Mouse (Mus musculus) limb, embryonic 12.5 days (tissue): Measurements from ENCODE around the gene Sirt3. TPM values are rescaled to one million over a fixed set of nuclear protein-coding genes. Genes with fewer than 3 reads are reported as not detected.

Source experiments
- ATAC-seq: fragments of 200-750 bp; cut with Nextera tagmentation; 2 replicates; pipeline ENCODE4 v1.8.0; 2017; ENCODE audit warnings: low read depth, moderate TSS enrichment; ENCODE audit not compliant: insufficient number of reproducible peaks, insufficient read depth, low FRiP score, low TSS enrichment
- H3K27ac ChIP-seq: fragments of 300-500 bp; sonication (generic); 2 replicates; pipeline ENCODE4 v1.5.1; 2016; ENCODE audit warnings: mild to moderate bottlenecking, moderate library complexity
- H3K27me3 ChIP-seq: fragments of 300-500 bp; sonication (generic); 2 replicates; pipeline ENCODE4 v1.6.1; 2016; ENCODE audit warnings: mild to moderate bottlenecking, moderate library complexity
- H3K36me3 ChIP-seq: fragments of 300-500 bp; sonication (generic); 2 replicates; pipeline ENCODE4 v1.6.1; 2016; ENCODE audit warnings: mild to moderate bottlenecking, moderate library complexity
- H3K4me1 ChIP-seq: fragments of 300-500 bp; sonication (generic); replicated peaks from 2 replicates; pipeline ENCODE4 v1.6.1; 2016
- H3K4me2 ChIP-seq: fragments of 300-500 bp; sonication (generic); 2 replicates; pipeline ENCODE4 v1.6.1; 2016; ENCODE audit warnings: mild to moderate bottlenecking, moderate library complexity
- H3K4me3 ChIP-seq: fragments of 300-500 bp; sonication (generic); replicated peaks from 2 replicates; pipeline ENCODE4 v1.5.1; 2016; ENCODE audit warnings: mild to moderate bottlenecking
- H3K9ac ChIP-seq: fragments of 300-500 bp; sonication (generic); replicated peaks from 2 replicates; pipeline ENCODE4 v1.6.1; 2016; ENCODE audit warnings: mild to moderate bottlenecking, moderate library complexity
- H3K9me3 ChIP-seq: fragments of 300-500 bp; sonication (generic); 2 replicates; pipeline ENCODE4 v1.6.1; 2016; ENCODE audit warnings: mild to moderate bottlenecking, moderate library complexity
- WGBS: fragments of 180-500 bp; shearing (Covaris S2); methylation state at CpG from one replicate; pipeline ENCODE4 v1.1.7; 2016; 5-methylcytosine and 5-hydroxymethylcytosine counted together
- polyA plus RNA-seq: library from polyadenylated mRNA; unstranded; fragments of >200 nt; fragmentation: Nextera tagmentation; extraction: Ambion mirVana; gene quantifications from 2 replicates; pipeline ENCODE4 v1.2.1, GENCODE M21; 2016

Sirt3 gene
- polyA plus RNA-seq = 28.3 and 29.9 TPM in 2 replicates

- Histone ChIP-seq H3K9me3 (no peaks in the 10 kb centered on the region), H3K4me3 (peak within 1 kb of the TSS; percentile 92), H3K27me3 (no peaks in the 10 kb centered on the region), H3K9ac (peak within 1 kb of the TSS; percentile 82), H3K4me2 (peak within 1 kb of the TSS; percentile 68), H3K27ac (peak within 1 kb of the TSS; percentile 86), H3K36me3 (peaks cover 37% of the 10 kb centered on the region), H3K4me1 (peaks cover 11% of the 10 kb centered on the region)
- ATAC-seq = peak; percentile 93
- WGBS = under 1% methylated on average over 59 of the region's 59 CpGs
Observed at GRCm38 (mm10) chr7:140881696-140882468, at the start of gene Sirt3, which contains the start of gene Psmd13. Gene Sirt3 (minus strand): TSS chr7:140882309. Gene Psmd13 (plus strand): TSS chr7:140881968.

- H3K4me1 ChIP-seq = peaks cover 10% of the 10 kb centered on the region
- H3K36me3 ChIP-seq = no peaks in the 10 kb centered on the region
- peaks cover 39% of the 10 kb centered on the region for H3K27me3 ChIP-seq
- no peak overlapping the region for H3K27ac ChIP-seq
- H3K4me2 ChIP-seq = no peak overlapping the region
- 0 out of 2 replicates have a peak, but pooled peaks cover 5% of the 10 kb centered on the region for H3K9me3 ChIP-seq
- no peak overlapping the region for H3K4me3 ChIP-seq
- H3K9ac ChIP-seq = no peak overlapping the region
- ATAC-seq = no peak
- WGBS = 82% methylated on average over 6 of the region's 6 CpGs
Observed at GRCm38 (mm10) chr7:140927181-140927580, 45.1 kb upstream of the Sirt3 start.

GRCm38 (mm10) chr7:140923070-140923775 is 41.1 kb upstream of the Sirt3 start:
- H3K27ac ChIP-seq = no peak overlapping the region
- 24% methylated on average over 30 of the region's 30 CpGs for WGBS
- H3K9me3 ChIP-seq = no peaks in the 10 kb centered on the region
- no peak for ATAC-seq
- peaks cover 14% of the 10 kb centered on the region for H3K4me1 ChIP-seq
- peak overlapping the region; percentile 66 for H3K4me2 ChIP-seq
- no peaks in the 10 kb centered on the region for H3K36me3 ChIP-seq
- H3K27me3 ChIP-seq = peaks cover 75% of the 10 kb centered on the region
- no peak overlapping the region for H3K9ac ChIP-seq
- peak overlapping the region; percentile 39 for H3K4me3 ChIP-seq

GRCm38 (mm10) chr7:140922398-140923069 is 40.4 kb upstream of the Sirt3 start:
- no peak for ATAC-seq
- H3K36me3 ChIP-seq = no peaks in the 10 kb centered on the region
- H3K9me3 ChIP-seq = no peaks in the 10 kb centered on the region
- 1% methylated on average over 49 of the region's 49 CpGs for WGBS
- no peak overlapping the region for H3K27ac ChIP-seq
- H3K4me2 ChIP-seq = peak overlapping the region; percentile 66
- peak overlapping the region; percentile 42; the same call in 1 of the 2 replicates for H3K9ac ChIP-seq
- peak overlapping the region; percentile 39 for H3K4me3 ChIP-seq
- H3K27me3 ChIP-seq = peaks cover 80% of the 10 kb centered on the region
- H3K4me1 ChIP-seq = peaks cover 14% of the 10 kb centered on the region

GRCm38 (mm10) chr7:140921225-140921975 is 39.3 kb upstream of the Sirt3 start:
- H3K4me2 ChIP-seq = peak overlapping the region; percentile 66; the same call in 1 of the 2 replicates
- peaks cover 81% of the 10 kb centered on the region for H3K27me3 ChIP-seq
- WGBS = 28% methylated on average over 22 of the region's 22 CpGs
- no peak for ATAC-seq
- H3K27ac ChIP-seq = no peak overlapping the region
- H3K4me1 ChIP-seq = peaks cover 14% of the 10 kb centered on the region
- no peak overlapping the region for H3K4me3 ChIP-seq
- H3K36me3 ChIP-seq = no peaks in the 10 kb centered on the region
- no peak overlapping the region for H3K9ac ChIP-seq
- H3K9me3 ChIP-seq = no peaks in the 10 kb centered on the region

GRCm38 (mm10) chr7:140920418-140921029 is 38.4 kb upstream of the Sirt3 start, which contains the start of gene Nlrp6:
Gene Nlrp6 (plus strand): TSS chr7:140920902.
- H3K36me3 ChIP-seq = no peaks in the 10 kb centered on the region
- ATAC-seq = no peak
- H3K9me3 ChIP-seq = no peaks in the 10 kb centered on the region
- H3K9ac ChIP-seq = no peak within 1 kb of the TSS
- peaks cover 14% of the 10 kb centered on the region for H3K4me1 ChIP-seq
- peaks cover 75% of the 10 kb centered on the region for H3K27me3 ChIP-seq
- peak within 1 kb of the TSS; percentile 66; the same call in 1 of the 2 replicates for H3K4me2 ChIP-seq
- H3K4me3 ChIP-seq = no peak within 1 kb of the TSS
- 72% methylated on average over 8 of the region's 8 CpGs for WGBS
- H3K27ac ChIP-seq = no peak within 1 kb of the TSS

GRCm38 (mm10) chr7:140919911-140920310 is 37.8 kb upstream of the Sirt3 start:
- no peak for ATAC-seq
- Histone ChIP-seq H3K4me2 (no peak overlapping the region), H3K27ac (no peak overlapping the region), H3K9me3 (no peaks in the 10 kb centered on the region), H3K4me3 (no peak overlapping the region), H3K36me3 (no peaks in the 10 kb centered on the region), H3K4me1 (peaks cover 14% of the 10 kb centered on the region), H3K27me3 (peaks cover 69% of the 10 kb centered on the region), H3K9ac (no peak overlapping the region)
- 74% methylated on average over 4 of the region's 4 CpGs for WGBS

GRCm38 (mm10) chr7:140914031-140914690 is 32.1 kb upstream of the Sirt3 start:
- Histone ChIP-seq H3K4me2 (no peak overlapping the region), H3K27ac (no peak overlapping the region), H3K27me3 (peaks cover 16% of the 10 kb centered on the region), H3K4me1 (peaks cover 2% of the 10 kb centered on the region; the same call in 1 of the 2 replicates), H3K36me3 (no peaks in the 10 kb centered on the region), H3K9me3 (no peaks in the 10 kb centered on the region), H3K4me3 (no peak overlapping the region), H3K9ac (no peak overlapping the region)
- 81% methylated on average over 8 of the region's 8 CpGs for WGBS
- no peak for ATAC-seq

GRCm38 (mm10) chr7:140912846-140913482 is 30.9 kb upstream of the Sirt3 start:
- WGBS = 71% methylated on average over 5 of the region's 5 CpGs
- Histone ChIP-seq H3K36me3 (no peaks in the 10 kb centered on the region), H3K4me1 (peaks cover 6% of the 10 kb centered on the region; the same call in 1 of the 2 replicates), H3K27me3 (peaks cover 7% of the 10 kb centered on the region), H3K4me3 (no peak overlapping the region), H3K4me2 (no peak overlapping the region), H3K9me3 (no peaks in the 10 kb centered on the region), H3K9ac (0 out of 2 replicates have a peak overlapping the region, but pooled peaks have one; percentile 31), H3K27ac (no peak overlapping the region)
- ATAC-seq = no peak
